Mouse (Mus musculus): ENCODE measurements around the gene Med8. TPM values are rescaled to one million over a fixed set of nuclear protein-coding genes. Genes with fewer than 3 reads are reported as not detected.

The Med8 gene
- polyA plus RNA-seq, 1 experiment, result 65.8 TPM

DNA sequence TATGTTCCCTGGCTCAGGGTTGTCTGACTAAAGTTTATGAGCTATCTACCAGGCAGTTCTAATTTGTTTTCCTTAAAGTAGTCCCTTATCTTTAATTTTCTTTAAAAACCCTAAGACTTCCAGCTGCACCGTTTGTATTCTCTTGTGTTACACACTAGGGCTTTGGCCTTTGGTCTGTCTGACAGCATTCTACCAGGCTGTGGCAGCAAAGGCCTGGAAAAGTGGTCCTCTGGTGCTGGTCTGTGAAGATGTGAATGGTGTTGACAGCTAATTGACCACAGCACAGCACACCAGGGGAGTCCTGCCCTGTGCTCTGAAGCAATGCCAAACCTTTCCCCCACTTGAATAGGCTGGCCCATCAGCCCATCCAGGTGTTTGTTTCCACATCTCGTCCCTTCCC is 6.6 kb downstream of the Med8 start:
- 65% methylated on average over 2 of the region's 2 CpGs for WGBS
- no peaks in the 10 kb centered on the region for H3K4me1 ChIP-seq (ENCODE audit: control insufficient read depth, insufficient read depth, low read length)
- TF ChIP-seq CTCF (IDR thresholded peaks at IDR 0.05; ENCODE audit: borderline replicate concordance, insufficient read depth, low read depth, low read length), result no peak
- TF ChIP-seq POLR2A (IDR thresholded peaks at IDR 0.05; ENCODE audit: borderline replicate concordance, insufficient read depth, low read length), result no peak
- H3K27ac ChIP-seq (ENCODE audit: insufficient read depth, low read length), result no peak overlapping the region
- no peak overlapping the region for H3K4me3 ChIP-seq (replicated peaks; ENCODE audit: insufficient read depth, low read depth, low read length)
- DNase-seq, result no peak
- no peaks in the 10 kb centered on the region for H3K27me3 ChIP-seq (ENCODE audit: control insufficient read depth, insufficient read depth, low read length)

DNA sequence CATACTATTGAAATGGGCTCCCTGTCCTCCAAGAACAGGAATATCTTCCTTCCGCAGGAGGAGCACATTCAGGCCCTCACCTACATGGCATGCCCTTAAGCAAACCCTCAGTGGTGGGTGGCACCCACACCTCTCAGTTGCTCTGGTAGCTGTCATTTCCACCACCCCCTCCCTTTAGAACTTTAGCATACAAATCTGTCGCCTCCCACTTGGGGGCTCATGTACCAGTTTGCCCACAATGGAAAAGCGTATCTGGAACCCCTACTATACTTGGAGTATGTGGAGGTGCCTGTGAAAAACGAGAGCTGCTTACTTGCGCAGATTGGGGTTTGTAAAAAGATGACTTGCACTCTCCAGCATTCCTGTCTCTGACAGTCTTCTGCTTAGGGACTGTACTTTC is 7.2 kb downstream of the Med8 start:
- Histone ChIP-seq H3K4me3 (replicated peaks; ENCODE audit: insufficient read depth, low read depth, low read length) (no peak overlapping the region), H3K4me1 (ENCODE audit: control insufficient read depth, insufficient read depth, low read length) (no peaks in the 10 kb centered on the region), H3K27ac (ENCODE audit: insufficient read depth, low read length) (no peak overlapping the region), H3K27me3 (ENCODE audit: control insufficient read depth, insufficient read depth, low read length) (no peaks in the 10 kb centered on the region)
- no peak for DNase-seq
- WGBS, result 92% methylated on average over 5 of the region's 5 CpGs
- TF ChIP-seq CTCF (IDR thresholded peaks at IDR 0.05; ENCODE audit: borderline replicate concordance, insufficient read depth, low read depth, low read length), result no peak
- no peak for TF ChIP-seq POLR2A (IDR thresholded peaks at IDR 0.05; ENCODE audit: borderline replicate concordance, insufficient read depth, low read length)

DNA sequence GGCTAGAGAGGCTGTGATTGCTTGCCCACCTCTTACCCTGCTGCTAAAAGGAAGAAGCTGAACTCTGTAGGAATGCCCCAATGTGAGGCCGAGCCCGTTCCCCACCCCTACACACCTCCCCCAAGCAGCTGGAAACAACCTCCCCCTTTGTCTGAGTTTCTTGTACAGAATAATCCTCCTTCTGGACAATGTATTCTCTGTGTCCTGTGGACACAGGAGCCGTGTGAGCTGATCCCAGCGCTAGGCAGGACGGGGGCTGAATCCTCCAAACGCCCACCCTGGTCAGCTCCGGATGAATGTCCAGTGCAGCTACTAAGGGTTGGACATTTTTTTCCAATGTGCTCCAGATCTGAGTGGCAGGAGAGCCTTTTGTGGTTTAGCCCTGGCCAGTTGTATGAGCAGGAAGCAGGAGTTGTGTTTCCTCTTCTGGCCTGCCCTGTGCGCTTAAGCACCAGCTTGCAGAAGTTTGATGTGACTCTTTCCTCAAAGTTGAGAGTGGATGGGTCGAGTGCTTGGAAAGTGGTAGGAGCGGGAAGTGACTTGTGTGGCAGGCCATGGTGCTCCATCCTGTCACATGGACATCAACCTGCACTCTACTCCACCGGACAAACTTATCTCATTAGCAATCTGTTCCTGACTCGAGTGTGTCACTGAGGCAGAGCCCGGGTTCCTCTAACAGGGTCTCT is 8.1 kb downstream of the Med8 start:
- Histone ChIP-seq H3K27ac (ENCODE audit: insufficient read depth, low read length) (peak overlapping the region; percentile 77; the same call in 1 of the 2 replicates), H3K4me3 (replicated peaks; ENCODE audit: insufficient read depth, low read depth, low read length) (no peak overlapping the region), H3K27me3 (ENCODE audit: control insufficient read depth, insufficient read depth, low read length) (no peaks in the 10 kb centered on the region), H3K4me1 (ENCODE audit: control insufficient read depth, insufficient read depth, low read length) (no peaks in the 10 kb centered on the region)
- TF ChIP-seq CTCF (IDR thresholded peaks at IDR 0.05; ENCODE audit: borderline replicate concordance, insufficient read depth, low read depth, low read length) (no peak), POLR2A (IDR thresholded peaks at IDR 0.05; ENCODE audit: borderline replicate concordance, insufficient read depth, low read length) (no peak)
- DNase-seq, result no peak
- WGBS, result 89% methylated on average over 13 of the region's 13 CpGs

DNA sequence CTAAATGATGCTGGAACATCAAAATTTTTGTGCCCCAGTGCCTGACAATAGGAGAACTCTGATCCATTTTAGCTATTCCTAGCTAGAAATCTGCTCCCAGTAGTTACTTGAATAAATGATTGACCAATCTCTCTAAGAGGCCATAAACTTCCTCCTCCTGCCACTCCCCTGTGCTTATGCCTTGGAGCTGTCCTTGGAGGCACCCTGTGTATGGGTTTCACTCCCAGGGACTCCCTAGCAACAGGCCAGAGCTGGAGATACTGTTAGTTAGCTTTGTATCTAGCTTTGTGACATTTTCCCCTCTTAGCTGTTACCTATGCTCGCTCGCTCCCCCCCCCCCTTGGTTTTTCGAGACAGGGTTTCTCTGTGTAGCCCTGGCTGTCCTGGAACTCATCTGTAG is 12.2 kb downstream of the Med8 start:
- no peak for DNase-seq
- WGBS, result 95% methylated on average over 3 of the region's 3 CpGs
- Histone ChIP-seq H3K4me1 (ENCODE audit: control insufficient read depth, insufficient read depth, low read length) (no peaks in the 10 kb centered on the region), H3K27me3 (ENCODE audit: control insufficient read depth, insufficient read depth, low read length) (no peaks in the 10 kb centered on the region), H3K27ac (ENCODE audit: insufficient read depth, low read length) (no peak overlapping the region), H3K4me3 (replicated peaks; ENCODE audit: insufficient read depth, low read depth, low read length) (no peak overlapping the region)
- no peak for TF ChIP-seq POLR2A (IDR thresholded peaks at IDR 0.05; ENCODE audit: borderline replicate concordance, insufficient read depth, low read length)
- no peak for TF ChIP-seq CTCF (IDR thresholded peaks at IDR 0.05; ENCODE audit: borderline replicate concordance, insufficient read depth, low read depth, low read length)

DNA sequence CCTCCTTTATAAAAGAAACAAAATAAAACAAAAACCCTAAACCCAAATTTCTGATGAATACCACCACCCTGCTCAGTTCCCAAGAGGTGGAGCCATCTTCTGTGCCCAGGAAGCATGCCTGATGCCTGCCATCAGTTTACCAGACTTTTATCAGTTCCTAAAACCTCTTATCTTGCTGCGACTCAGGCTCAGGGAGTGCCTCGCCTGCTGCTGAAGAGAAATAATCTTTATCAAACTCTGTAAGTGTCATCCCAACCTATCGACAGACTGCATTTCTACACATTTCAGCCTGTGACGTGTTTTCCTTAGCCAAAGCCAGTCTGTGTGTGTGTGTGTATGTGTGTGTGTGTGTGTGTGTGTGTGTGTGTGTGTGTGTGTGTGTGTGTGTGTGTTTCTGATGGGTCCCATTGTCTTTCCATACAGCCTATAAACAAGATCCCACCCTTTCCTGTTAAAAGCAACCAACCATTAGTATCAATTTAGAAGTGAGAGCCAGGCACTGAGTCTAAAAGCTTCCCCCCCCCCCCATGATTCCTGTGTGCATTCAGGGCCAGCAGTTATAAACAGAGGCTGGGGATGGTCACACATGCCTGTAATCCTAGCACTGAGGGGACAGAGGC is 15.5 kb downstream of the Med8 start:
- Histone ChIP-seq H3K4me3 (replicated peaks; ENCODE audit: insufficient read depth, low read depth, low read length) (no peak overlapping the region), H3K27me3 (ENCODE audit: control insufficient read depth, insufficient read depth, low read length) (no peaks in the 10 kb centered on the region), H3K27ac (ENCODE audit: insufficient read depth, low read length) (no peak overlapping the region), H3K4me1 (ENCODE audit: control insufficient read depth, insufficient read depth, low read length) (peaks cover 10% of the 10 kb centered on the region)
- WGBS, result 87% methylated on average over 4 of the region's 4 CpGs
- TF ChIP-seq CTCF (IDR thresholded peaks at IDR 0.05; ENCODE audit: borderline replicate concordance, insufficient read depth, low read depth, low read length), result no peak
- TF ChIP-seq POLR2A (IDR thresholded peaks at IDR 0.05; ENCODE audit: borderline replicate concordance, insufficient read depth, low read length), result no peak
- DNase-seq, result no peak

DNA sequence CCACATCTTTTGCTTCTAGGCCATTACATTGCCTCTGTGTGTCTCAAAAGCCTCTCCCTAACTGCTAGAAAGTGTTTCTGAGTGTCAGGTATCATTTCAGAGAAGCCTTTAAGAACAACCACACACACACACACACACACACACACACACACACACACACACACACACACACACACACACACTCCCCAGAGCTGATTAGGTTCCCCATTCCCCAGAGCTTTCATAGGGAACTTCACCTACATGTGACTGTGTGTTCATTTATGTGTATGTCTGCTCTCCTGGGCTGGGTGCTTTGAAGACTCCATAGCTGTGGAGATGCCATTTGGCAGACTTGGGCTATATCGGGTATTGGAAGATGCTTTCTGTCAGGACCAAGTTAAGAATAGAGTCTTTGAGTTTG is 16.2 kb downstream of the Med8 start:
- Histone ChIP-seq H3K4me3 (replicated peaks; ENCODE audit: insufficient read depth, low read depth, low read length) (no peak overlapping the region), H3K27me3 (ENCODE audit: control insufficient read depth, insufficient read depth, low read length) (no peaks in the 10 kb centered on the region), H3K27ac (ENCODE audit: insufficient read depth, low read length) (no peak overlapping the region), H3K4me1 (ENCODE audit: control insufficient read depth, insufficient read depth, low read length) (peaks cover 10% of the 10 kb centered on the region)
- WGBS, result 80% methylated on average over 1 of the region's 1 CpGs
- DNase-seq, result no peak
- no peak for TF ChIP-seq POLR2A (IDR thresholded peaks at IDR 0.05; ENCODE audit: borderline replicate concordance, insufficient read depth, low read length)
- TF ChIP-seq CTCF (IDR thresholded peaks at IDR 0.05; ENCODE audit: borderline replicate concordance, insufficient read depth, low read depth, low read length), result no peak

DNA sequence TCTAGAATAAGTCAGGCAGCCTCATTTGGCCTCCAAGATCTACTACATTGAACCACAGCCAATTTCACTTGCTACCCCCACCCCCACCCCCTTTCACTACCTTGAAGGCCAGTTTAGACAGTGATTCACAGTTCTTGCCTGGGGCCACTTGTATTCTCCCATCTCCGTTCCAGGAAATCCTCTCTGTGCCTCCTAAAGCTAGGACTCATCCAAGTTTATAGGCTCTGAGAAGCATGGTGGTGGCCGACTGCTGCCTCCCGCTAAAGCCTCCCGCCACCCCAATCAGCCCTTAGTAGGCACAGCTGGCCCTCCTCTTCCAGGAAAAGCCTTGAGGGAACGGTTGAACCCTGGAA is 18.3 kb downstream of the Med8 start:
- TF ChIP-seq POLR2A (IDR thresholded peaks at IDR 0.05; ENCODE audit: borderline replicate concordance, insufficient read depth, low read length) (no peak), CTCF (IDR thresholded peaks at IDR 0.05; ENCODE audit: borderline replicate concordance, insufficient read depth, low read depth, low read length) (no peak)
- Histone ChIP-seq H3K27ac (ENCODE audit: insufficient read depth, low read length) (peak overlapping the region; percentile 32; the same call in 1 of the 2 replicates), H3K4me3 (replicated peaks; ENCODE audit: insufficient read depth, low read depth, low read length) (peak overlapping the region; percentile 79), H3K4me1 (ENCODE audit: control insufficient read depth, insufficient read depth, low read length) (peaks cover 10% of the 10 kb centered on the region), H3K27me3 (ENCODE audit: control insufficient read depth, insufficient read depth, low read length) (no peaks in the 10 kb centered on the region)
- WGBS, result 4% methylated on average over 5 of the region's 5 CpGs
- DNase-seq, result no peak

Data from cerebellum, adult 2 months (tissue).